Mouse (Mus musculus) stomach, postnatal 0 days (tissue): ENCODE results near the gene Masp1.

Experiments
- CTCF ChIP-seq: IDR thresholded peaks from 2 replicates; pipeline ENCODE4 v1.5.1; 2016; ENCODE audit warnings: antibody characterized with exemption, low read depth, mild to moderate bottlenecking, moderate library complexity
- EP300 ChIP-seq: optimal IDR thresholded peaks from 2 replicates; pipeline ENCODE3; 2016; ENCODE audit warnings: antibody characterized with exemption

- no peak for TF ChIP-seq CTCF
- TF ChIP-seq EP300, result no peak
These were observed 37.8 kb downstream of the Masp1 start for GRCm38 (mm10) chr16:23482846-23483245.
